Mouse (Mus musculus) testis, adult 2 months (tissue): ENCODE data around the gene Adamts7. TPM values are rescaled to one million over a fixed set of nuclear protein-coding genes. Genes with fewer than 3 reads are reported as not detected.

Experiments
- H3K27ac ChIP-seq: fragments of 200-500 bp; 2 replicates; pipeline ENCODE4 v1.5.1; 2012; ENCODE audit warnings: low read depth, low read length; ENCODE audit not compliant: control insufficient read depth, insufficient read depth
- H3K27me3 ChIP-seq: fragments of 200-500 bp; 2 replicates; pipeline ENCODE4 v1.6.1; 2012; ENCODE audit warnings: mild to moderate bottlenecking, low read length, moderate library complexity; ENCODE audit not compliant: control insufficient read depth, insufficient read depth
- H3K36me3 ChIP-seq: fragments of 200-500 bp; 2 replicates; pipeline ENCODE4 v1.6.1; 2012; ENCODE audit warnings: mild to moderate bottlenecking, low read length; ENCODE audit not compliant: control insufficient read depth, insufficient read depth
- H3K4me1 ChIP-seq: fragments of 200-500 bp; 2 replicates; pipeline ENCODE4 v1.6.1; 2012; ENCODE audit warnings: low read length; ENCODE audit not compliant: control insufficient read depth, insufficient read depth
- H3K4me3 ChIP-seq: fragments of 200-500 bp; 2 replicates; pipeline ENCODE4 v1.5.1; 2012; ENCODE audit warnings: low read depth, mild to moderate bottlenecking, low read length, moderate library complexity, mixed read lengths; ENCODE audit not compliant: control insufficient read depth
- CTCF ChIP-seq: fragments of 200-500 bp; IDR thresholded peaks from 2 replicates; pipeline ENCODE4 v1.5.1; 2012; ENCODE audit warnings: low read depth, mild to moderate bottlenecking, inconsistent platforms, low read length, moderate library complexity; ENCODE audit not compliant: control insufficient read depth, insufficient read depth, insufficient replicate concordance
- POLR2A ChIP-seq: fragments of 200-500 bp; IDR thresholded peaks from 2 replicates; pipeline ENCODE4 v1.6.1; 2012; ENCODE audit warnings: low read depth, mild to moderate bottlenecking, inconsistent platforms, low read length, moderate library complexity; ENCODE audit not compliant: control insufficient read depth
- polyA plus RNA-seq: library from polyadenylated mRNA; depleted of rRNA; stranded (reverse); fragments of >200 nt; gene quantifications from 2 replicates; pipeline ENCODE4 v1.2.3, GENCODE M21; 2012

Gene Adamts7
- polyA plus RNA-seq, 1 experiment: 5.3 TPM

DNA sequence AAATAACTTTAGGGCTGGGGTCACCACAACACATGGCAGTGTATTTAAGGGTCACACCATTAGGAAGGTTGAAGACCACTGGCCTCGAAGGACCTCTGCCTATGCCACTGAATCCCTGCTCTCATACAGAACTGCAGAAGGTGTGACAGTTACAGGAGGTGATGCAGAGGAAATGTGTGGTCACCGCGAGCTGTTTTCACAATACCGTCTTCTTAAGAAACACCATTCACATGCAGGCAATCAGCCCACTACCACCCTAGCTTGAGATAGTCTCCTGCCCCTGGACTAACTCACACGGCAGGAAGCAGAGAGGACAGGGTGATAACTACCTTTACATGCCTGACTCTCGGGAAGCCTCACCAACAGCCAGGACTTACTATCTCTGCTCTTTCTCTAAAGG is 82.3 kb downstream of the Adamts7 start:
- TF ChIP-seq POLR2A (no peak), CTCF (no peak)
- Histone ChIP-seq H3K36me3 (no peaks in the 10 kb centered on the region), H3K4me1 (no peaks in the 10 kb centered on the region), H3K27ac (no peak overlapping the region), H3K4me3 (no peak overlapping the region), H3K27me3 (no peaks in the 10 kb centered on the region)

- Histone ChIP-seq H3K27me3 (no peaks in the 10 kb centered on the region), H3K36me3 (no peaks in the 10 kb centered on the region), H3K27ac (no peak overlapping the region), H3K4me3 (no peak overlapping the region), H3K4me1 (no peaks in the 10 kb centered on the region)
- no peak for TF ChIP-seq CTCF
- no peak for TF ChIP-seq POLR2A
These were observed 82.9 kb downstream of the Adamts7 start for GRCm38 (mm10) chr9:90245781-90246180.

- Histone ChIP-seq H3K27ac (peak overlapping the region; percentile 5; the same call in 1 of the 2 replicates), H3K36me3 (no peaks in the 10 kb centered on the region)
These were observed 84.4 kb downstream of the Adamts7 start for GRCm38 (mm10) chr9:90247316-90247715.

DNA sequence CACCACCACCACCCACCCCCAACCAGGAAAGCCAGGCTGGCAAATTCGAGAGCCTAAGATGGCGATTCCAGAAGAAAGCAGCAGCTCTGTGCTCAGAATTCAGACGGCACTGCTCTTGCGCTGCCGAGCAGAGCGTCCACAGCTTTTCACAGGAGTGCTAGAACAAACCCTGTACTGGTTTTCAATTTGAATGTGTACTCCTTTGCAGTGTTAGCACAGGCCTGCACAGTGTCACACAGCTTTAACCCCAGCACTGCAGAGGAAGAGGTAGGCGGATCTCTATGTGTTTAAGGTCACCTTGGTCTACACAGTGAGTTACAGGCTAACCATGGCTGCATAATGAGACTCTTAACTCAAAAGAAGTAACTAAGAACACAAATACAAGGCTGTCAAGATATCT is 85.5 kb downstream of the Adamts7 start:
- no peaks in the 10 kb centered on the region for H3K27me3 ChIP-seq
- no peaks in the 10 kb centered on the region for H3K4me1 ChIP-seq
- no peak overlapping the region for H3K4me3 ChIP-seq
- H3K27ac ChIP-seq: no peak overlapping the region
- TF ChIP-seq POLR2A: no peak
- no peak for TF ChIP-seq CTCF
- no peaks in the 10 kb centered on the region for H3K36me3 ChIP-seq

More at GRCm38 (mm10) chr9:90247316-90247715, 84.4 kb downstream of the Adamts7 start:
- H3K27me3 ChIP-seq: no peaks in the 10 kb centered on the region
- H3K4me1 ChIP-seq: no peaks in the 10 kb centered on the region
- no peak overlapping the region for H3K4me3 ChIP-seq
- TF ChIP-seq CTCF (no peak), POLR2A (no peak)

- Histone ChIP-seq H3K27me3 (no peaks in the 10 kb centered on the region), H3K4me3 (no peak overlapping the region), H3K4me1 (no peaks in the 10 kb centered on the region), H3K36me3 (no peaks in the 10 kb centered on the region), H3K27ac (no peak overlapping the region)
- TF ChIP-seq POLR2A: no peak
- no peak for TF ChIP-seq CTCF
These were observed 86.2 kb downstream of the Adamts7 start for GRCm38 (mm10) chr9:90249036-90249435.

DNA sequence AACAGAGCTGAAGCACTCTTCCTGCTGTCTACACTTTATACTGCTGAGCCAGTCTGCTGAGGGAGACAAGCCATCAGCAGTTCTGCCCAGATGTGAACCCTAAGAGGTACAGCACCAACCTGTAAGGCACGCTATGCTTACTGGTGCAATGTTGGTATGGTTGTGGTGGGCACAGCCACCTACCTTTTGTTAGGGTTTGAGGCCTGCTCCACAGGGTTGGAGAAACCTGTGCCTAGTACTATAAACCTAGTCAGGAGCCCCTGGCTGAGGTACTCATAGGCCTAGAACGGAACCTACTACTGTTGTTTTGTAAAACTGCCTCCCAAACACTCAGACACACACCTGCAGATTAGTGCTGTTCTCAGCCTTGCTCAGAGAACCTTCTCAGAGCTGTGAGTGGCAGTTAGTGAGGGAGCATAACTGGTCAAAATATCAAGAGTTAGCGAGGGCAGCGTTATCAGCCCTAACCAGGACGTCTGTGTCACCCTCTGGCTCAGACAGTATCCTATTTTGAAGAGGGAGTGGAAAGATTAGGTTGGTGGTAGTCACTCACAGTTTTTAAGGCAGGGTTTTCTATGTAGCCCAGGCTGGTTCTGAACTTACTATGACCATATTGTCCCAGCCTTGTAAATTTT is 87.4 kb downstream of the Adamts7 start:
- Histone ChIP-seq H3K4me3 (no peak overlapping the region), H3K4me1 (no peaks in the 10 kb centered on the region), H3K27ac (no peak overlapping the region), H3K27me3 (no peaks in the 10 kb centered on the region), H3K36me3 (no peaks in the 10 kb centered on the region)
- TF ChIP-seq CTCF (no peak), POLR2A (no peak)

- Histone ChIP-seq H3K27ac (no peak overlapping the region), H3K27me3 (no peaks in the 10 kb centered on the region), H3K36me3 (no peaks in the 10 kb centered on the region)
These were observed 88.3 kb downstream of the Adamts7 start for GRCm38 (mm10) chr9:90250964-90251750.

More at GRCm38 (mm10) chr9:90250964-90251750, 88.3 kb downstream of the Adamts7 start:
- Histone ChIP-seq H3K4me1 (no peaks in the 10 kb centered on the region), H3K4me3 (no peak overlapping the region)
- TF ChIP-seq CTCF (no peak), POLR2A (no peak)
